Mouse (Mus musculus): ENCODE measurements around the gene Cxcl2.

The Cxcl2 gene

DNA sequence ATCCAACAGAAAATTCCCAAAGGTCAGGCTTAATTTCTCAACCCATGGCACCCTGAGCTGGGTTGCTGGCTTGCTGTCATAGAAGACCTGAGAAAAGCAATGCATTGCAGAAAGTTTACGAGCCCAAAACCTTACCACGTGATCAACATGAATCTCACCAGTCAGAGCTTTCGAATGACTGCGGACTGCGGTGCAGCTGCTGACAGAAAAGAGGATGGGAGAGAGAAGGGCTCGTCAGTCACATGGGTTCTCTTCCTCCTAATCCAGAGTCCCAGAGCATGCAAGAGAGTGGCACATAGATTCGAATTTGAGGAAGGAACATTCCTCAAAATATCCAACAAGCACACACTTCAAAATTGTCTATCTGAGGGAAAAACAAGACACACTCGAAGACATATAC, 9.4 kb upstream of the Cxcl2 start:
- no peak for DNase-seq (ENCODE audit: low read depth)

- no peak for DNase-seq (ENCODE audit: low read depth)
Measured at GRCm38 (mm10) chr5:90897429-90897828, 6.2 kb upstream of the Cxcl2 start.

GRCm38 (mm10) chr5:90899308-90899707, 4.4 kb upstream of the Cxcl2 start:
- DNase-seq (ENCODE audit: low read depth): no peak

- DNase-seq (ENCODE audit: low read depth): peak; percentile 47
Measured at GRCm38 (mm10) chr5:90900147-90900546, 3.5 kb upstream of the Cxcl2 start.

GRCm38 (mm10) chr5:90900688-90901087, 3.0 kb upstream of the Cxcl2 start:
- peak; percentile 40 for DNase-seq (ENCODE audit: low read depth)

DNA sequence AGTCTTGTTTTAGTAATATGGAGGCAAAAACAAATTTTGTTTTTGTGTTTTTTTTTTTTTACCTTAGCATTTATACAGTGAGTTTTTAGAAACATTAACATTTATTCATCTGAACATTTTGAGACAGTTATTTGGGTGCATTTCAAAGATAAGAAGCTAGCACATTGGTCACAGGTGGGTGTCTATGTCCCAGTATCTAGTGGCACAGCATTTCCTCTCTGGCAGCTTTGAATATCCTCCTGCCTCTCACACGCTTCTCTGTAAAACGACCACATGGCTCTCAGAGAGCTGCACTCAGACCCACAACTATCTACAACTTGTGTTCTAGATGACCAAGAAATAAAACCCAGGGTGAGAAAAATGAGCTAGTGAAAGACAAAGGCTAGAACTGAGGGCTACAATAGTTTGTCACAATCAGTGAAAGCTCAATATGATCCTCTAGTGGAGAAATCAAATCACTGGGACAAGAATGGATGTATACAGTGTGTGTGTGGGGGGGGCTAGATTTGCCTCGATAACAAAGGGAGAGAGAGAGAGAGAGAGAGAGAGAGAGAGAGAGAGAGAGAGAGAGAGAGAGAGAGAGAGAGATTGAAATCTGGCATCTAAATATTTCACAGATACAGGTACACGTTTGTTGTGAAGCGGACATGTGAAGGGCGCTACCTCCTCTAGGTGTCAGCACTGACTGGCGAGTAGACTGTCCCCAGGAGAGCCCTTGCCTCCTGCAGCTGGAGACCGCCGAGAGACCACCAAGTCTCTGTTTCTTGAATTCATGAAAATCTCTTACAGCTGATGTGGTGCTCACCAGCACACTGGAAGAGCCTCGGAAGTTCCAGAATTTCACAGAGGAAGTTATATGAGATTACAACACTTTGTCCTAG, 1.1 kb upstream of the Cxcl2 start:
- no peak for DNase-seq (ENCODE audit: low read depth)

DNA sequence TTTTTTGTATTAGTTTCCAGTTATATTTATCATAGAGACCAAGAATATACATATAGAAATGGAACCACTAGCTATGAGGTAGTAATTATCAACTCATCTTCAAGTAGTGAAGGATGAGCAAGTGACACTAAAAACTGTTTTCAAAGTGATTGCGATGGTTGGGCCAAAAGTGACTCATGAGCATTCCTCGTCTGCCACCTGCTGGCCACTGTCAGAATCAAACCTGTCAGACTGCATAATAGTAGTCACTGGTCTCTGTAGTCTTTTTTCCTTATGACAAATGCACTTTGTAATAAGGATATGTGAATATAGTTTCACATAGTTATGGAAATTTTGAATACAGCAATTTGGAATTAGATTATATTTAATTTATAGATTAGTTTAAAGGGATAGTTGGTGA, 5.3 kb downstream of the Cxcl2 start:
- DNase-seq (ENCODE audit: low read depth): peak; percentile 91

DNA sequence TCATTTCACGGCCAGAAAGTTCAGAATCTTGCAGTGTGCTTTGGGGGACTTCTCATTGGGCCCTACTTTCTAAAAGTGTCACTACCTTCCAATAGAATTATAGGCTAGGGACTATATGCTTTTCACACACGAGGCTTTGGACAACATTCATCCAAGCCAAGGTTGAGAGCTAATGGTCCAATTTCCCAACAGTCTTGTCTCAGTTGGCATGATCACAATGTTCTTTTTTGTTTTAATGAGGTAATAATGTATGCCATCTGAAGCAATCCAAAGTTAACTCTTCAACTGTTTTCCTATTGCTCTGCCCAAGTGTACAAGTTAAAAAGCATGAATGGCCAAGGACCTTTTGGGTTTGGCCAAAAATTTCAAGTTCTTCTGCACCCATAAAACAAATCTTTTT, 15.8 kb downstream of the Cxcl2 start:
- DNase-seq (ENCODE audit: low read depth): no peak

DNA sequence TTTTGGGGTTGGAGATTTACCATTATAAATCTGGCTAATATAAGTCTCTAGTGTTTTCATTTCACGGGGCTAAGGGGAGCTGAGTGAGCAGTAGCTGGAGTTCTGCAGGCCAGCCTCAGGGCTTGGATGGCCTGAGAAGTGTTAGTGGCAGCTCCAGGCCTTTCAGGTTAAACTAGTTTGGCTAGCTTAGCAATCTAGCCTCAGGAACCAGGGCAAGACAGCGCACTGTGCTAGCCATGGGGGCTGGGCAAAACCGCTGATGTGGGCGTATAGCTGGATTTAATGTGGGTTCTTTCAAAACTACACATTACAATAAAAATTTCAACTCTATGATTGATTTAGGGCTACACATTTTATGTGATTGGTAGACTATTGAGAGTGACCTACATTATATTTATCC, 19.3 kb downstream of the Cxcl2 start:
- no peak for DNase-seq (ENCODE audit: low read depth)

DNA sequence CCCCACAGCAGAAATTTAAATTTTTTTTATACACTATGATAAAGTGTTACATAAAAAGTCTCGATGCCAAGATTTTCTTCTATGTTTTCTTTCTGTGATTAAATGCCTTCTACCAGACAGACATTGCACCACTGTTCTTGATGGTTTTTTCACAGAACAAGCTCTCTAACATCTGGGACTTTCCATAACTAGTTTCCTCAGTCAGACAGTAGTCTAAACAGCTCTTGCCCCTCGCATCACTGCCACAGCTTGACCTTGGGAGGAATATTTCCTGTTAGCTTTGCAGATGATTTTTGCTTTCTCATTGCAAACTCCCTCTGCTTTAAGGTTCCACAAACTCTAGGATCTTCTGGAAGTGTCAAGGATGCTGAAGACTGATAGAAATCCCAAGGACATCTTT, 26.9 kb downstream of the Cxcl2 start:
- no peak for DNase-seq (ENCODE audit: low read depth)

DNA sequence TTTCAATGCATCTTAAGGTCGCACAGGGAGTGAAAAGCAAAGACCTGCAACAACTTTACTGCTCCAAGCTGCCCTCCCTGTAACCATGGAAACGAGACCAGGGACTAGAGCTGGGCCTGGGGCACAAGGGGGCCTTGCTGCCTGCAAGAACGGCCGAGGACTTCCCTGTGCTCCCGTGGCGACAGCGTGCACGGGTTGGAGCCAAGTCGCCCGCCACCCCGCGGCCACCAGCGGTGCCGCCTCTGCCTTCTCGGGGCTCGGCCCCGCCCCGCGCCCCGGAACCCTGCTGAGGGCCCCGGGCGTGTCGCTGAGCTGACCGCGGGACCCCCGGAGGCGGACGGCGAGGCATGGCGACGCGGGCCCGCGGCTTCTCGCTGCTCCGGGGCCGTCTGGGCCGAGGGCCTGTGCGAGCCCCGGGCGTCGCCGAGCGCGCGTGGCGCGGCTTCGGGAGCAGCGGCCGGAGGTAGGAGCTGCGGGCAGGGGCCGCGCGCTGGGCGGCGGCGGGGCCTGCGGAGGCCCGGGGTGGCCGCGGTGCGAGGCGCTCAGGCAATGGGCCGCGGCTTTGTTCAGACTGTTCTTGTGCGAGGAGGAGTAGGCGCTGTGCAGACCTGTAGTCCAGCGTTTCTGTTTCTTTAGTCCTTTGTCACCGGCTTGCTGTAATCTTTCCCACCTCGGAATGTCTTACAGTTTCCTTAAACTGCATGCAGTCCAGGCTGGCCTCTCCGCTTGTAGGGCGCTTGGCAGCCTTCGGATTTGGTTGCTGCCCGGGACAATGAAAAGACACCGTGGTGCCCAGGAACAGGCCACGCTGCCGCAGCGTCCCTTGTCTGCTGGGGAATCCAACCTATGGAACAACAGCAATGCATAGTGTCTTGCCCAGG, 27.5 kb downstream of the Cxcl2 start, which contains the start of gene Mthfd2l:
Gene Mthfd2l (plus strand): TSS at position 147 of the 881 bp plus-strand sequence.
- peak; percentile 91 for DNase-seq (ENCODE audit: low read depth)

GRCm38 (mm10) chr5:90931911-90932310, 28.2 kb downstream of the Cxcl2 start:
- peak; percentile 58 for DNase-seq (ENCODE audit: low read depth)

DNA sequence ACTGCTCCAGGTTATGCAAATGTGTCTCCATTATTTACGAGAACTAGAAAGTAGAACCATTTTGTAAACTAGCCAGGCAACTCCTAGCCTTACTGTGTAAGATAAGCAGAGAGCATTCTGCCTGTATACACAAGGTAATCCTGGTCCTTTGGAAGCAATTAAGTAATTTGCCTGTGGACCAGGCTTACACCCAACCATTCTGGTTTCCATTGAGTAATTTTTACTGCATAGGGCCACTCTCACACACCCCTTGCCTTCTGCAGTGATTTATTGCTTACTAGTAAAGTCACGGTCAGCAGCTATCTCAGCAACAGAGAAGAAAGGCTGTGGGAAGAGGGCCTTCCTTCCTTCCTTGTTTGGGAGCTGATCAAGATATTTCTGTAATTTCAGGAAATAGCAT, 33.0 kb downstream of the Cxcl2 start:
- no peak for DNase-seq (ENCODE audit: low read depth)

DNA sequence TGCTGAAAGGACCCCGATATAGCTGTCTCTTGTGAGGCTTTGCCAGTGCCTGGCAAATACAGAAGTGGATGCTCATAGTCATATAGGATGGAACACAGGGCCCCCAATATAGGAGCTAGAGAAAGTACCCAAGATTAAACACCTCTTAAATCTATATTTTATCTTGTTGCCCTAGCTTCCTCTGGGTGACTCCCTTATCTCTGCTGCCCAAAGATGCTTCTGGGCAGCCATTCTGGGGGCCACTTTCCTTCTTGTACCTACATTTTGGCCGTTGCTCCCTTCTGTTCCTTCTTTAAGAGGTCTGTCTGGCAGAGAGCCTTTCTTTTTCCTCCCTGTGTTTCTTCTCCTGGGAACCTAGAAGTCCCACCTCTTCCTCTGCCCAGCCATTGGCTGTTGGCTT, 41.8 kb downstream of the Cxcl2 start:
- DNase-seq (ENCODE audit: low read depth): no peak

- no peak for DNase-seq (ENCODE audit: low read depth)
Measured at GRCm38 (mm10) chr5:90949499-90949898, 45.8 kb downstream of the Cxcl2 start.

DNA sequence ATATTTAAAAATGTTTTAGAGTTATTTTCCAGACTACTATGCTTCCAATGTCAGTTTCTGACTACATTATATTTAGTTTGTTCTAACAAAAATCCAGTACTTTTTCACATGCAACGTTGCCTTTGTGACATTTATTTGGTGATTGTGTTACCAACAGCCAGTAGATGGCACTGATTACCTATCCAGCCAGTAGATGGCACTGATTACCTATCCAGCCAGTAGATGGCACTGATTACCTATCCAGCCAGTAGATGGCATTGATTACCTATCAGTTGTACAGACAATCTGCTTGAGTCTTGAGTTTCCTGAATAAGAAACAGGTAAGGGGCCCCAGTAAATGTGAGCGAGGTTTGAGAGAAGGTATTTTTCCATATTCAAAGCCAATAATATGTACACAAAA, 47.8 kb downstream of the Cxcl2 start:
- peak; percentile 49 for DNase-seq (ENCODE audit: low read depth)

GRCm38 (mm10) chr5:90952731-90953481, 49.2 kb downstream of the Cxcl2 start:
- peak; percentile 78 for DNase-seq (ENCODE audit: low read depth)
